Mouse (Mus musculus): Measurements from ENCODE around the gene Ccdc102a. TPM values are rescaled to one million over a fixed set of nuclear protein-coding genes. Genes with fewer than 3 reads are reported as not detected.

The Ccdc102a gene
- total RNA-seq, 2 experiments from 2014 or later, result 0.25 to 1.2 TPM

Other genes with a start within 250 kb of the Ccdc102a start
- not detected in 2 replicates for gene Pllp, start 221.8 kb downstream of the Ccdc102a start, total RNA-seq (2015)
- gene Pllp, start 221.8 kb downstream of the Ccdc102a start, total RNA-seq (2017), result not detected in 2 replicates
- gene Ccl22, start 172.5 kb downstream of the Ccdc102a start, total RNA-seq (2015), result not detected in 2 replicates
- not detected in 2 replicates for gene Ccl22, start 172.5 kb downstream of the Ccdc102a start, total RNA-seq (2017)
- gene Cx3cl1, start 146.1 kb downstream of the Ccdc102a start, total RNA-seq (2015), result 0.57 TPM in 1 of 2 replicates, not detected in the other
- gene Cx3cl1, start 146.1 kb downstream of the Ccdc102a start, total RNA-seq (2017), result not detected in 2 replicates
- 0.34 and 1.5 TPM in 2 replicates for gene Ccl17, start 107.6 kb downstream of the Ccdc102a start, total RNA-seq (2015)
- not detected in 2 replicates for gene Ccl17, start 107.6 kb downstream of the Ccdc102a start, total RNA-seq (2017)
- 30.4 and 36.1 TPM in 2 replicates for gene Coq9, start 79.8 kb downstream of the Ccdc102a start, total RNA-seq (2015)
- 54.2 and 57.8 TPM in 2 replicates for gene Coq9, start 79.8 kb downstream of the Ccdc102a start, total RNA-seq (2017)
- 29.3 and 34.5 TPM in 2 replicates for gene Ciapin1, start 79.7 kb downstream of the Ccdc102a start, total RNA-seq (2015)
- 49.1 and 58.0 TPM in 2 replicates for gene Ciapin1, start 79.7 kb downstream of the Ccdc102a start, total RNA-seq (2017)
- gene Polr2c, start 60.6 kb downstream of the Ccdc102a start, total RNA-seq (2015), result 64.3 and 66.4 TPM in 2 replicates
- 55.2 and 65.0 TPM in 2 replicates for gene Polr2c, start 60.6 kb downstream of the Ccdc102a start, total RNA-seq (2017)
- 0.49 TPM in 1 of 2 replicates, not detected in the other for gene Dok4, start 41.8 kb downstream of the Ccdc102a start, total RNA-seq (2015)
- gene Dok4, start 41.8 kb downstream of the Ccdc102a start, total RNA-seq (2017), result 0.14 and 0.37 TPM in 2 replicates
- 0.17 TPM in 1 of 2 replicates, not detected in the other for gene Adgrg5, start 5.6 kb upstream of the Ccdc102a start, total RNA-seq (2015)
- gene Adgrg5, start 5.6 kb upstream of the Ccdc102a start, total RNA-seq (2017), result not detected in 2 replicates
- 88.4 and 140 TPM in 2 replicates for gene Adgrg1, start 56.7 kb upstream of the Ccdc102a start, total RNA-seq (2015)
- gene Adgrg1, start 56.7 kb upstream of the Ccdc102a start, total RNA-seq (2017), result 48.8 and 85.6 TPM in 2 replicates
- gene Adgrg3, start 99.6 kb upstream of the Ccdc102a start, total RNA-seq (2015), result 106 and 111 TPM in 2 replicates
- 178 and 215 TPM in 2 replicates for gene Adgrg3, start 99.6 kb upstream of the Ccdc102a start, total RNA-seq (2017)
- 1.2 and 1.8 TPM in 2 replicates for gene Drc7, start 137.0 kb upstream of the Ccdc102a start, total RNA-seq (2015)
- gene Drc7, start 137.0 kb upstream of the Ccdc102a start, total RNA-seq (2017), result 3.8 and 7.1 TPM in 2 replicates
- 6.3 and 7.3 TPM in 2 replicates for gene Katnb1, start 163.1 kb upstream of the Ccdc102a start, total RNA-seq (2015)
- 25.2 and 25.9 TPM in 2 replicates for gene Katnb1, start 163.1 kb upstream of the Ccdc102a start, total RNA-seq (2017)

Measured in megakaryocyte progenitor cell, adult 5-6 weeks (primary cell).